Mouse (Mus musculus) kidney, adult 10 weeks (tissue): ENCODE data around the gene Ccdc6. TPM values are rescaled to one million over a fixed set of nuclear protein-coding genes. Genes with fewer than 3 reads are reported as not detected.

ENCODE experiments used
- polyA plus RNA-seq: library from polyadenylated mRNA; stranded (reverse); fragments of 350-450 nt; fragmentation: Illumina TruSeq; extraction: RNeasy Lipid Tissue Mini Kit (QIAGEN cat#74804); gene quantifications from one replicate; pipeline ENCODE4 v1.2.3, GENCODE M21; 2014; ENCODE audit warnings: low read depth, low replicate concordance

Gene Ccdc6
- 33.3 TPM for polyA plus RNA-seq

DNA sequence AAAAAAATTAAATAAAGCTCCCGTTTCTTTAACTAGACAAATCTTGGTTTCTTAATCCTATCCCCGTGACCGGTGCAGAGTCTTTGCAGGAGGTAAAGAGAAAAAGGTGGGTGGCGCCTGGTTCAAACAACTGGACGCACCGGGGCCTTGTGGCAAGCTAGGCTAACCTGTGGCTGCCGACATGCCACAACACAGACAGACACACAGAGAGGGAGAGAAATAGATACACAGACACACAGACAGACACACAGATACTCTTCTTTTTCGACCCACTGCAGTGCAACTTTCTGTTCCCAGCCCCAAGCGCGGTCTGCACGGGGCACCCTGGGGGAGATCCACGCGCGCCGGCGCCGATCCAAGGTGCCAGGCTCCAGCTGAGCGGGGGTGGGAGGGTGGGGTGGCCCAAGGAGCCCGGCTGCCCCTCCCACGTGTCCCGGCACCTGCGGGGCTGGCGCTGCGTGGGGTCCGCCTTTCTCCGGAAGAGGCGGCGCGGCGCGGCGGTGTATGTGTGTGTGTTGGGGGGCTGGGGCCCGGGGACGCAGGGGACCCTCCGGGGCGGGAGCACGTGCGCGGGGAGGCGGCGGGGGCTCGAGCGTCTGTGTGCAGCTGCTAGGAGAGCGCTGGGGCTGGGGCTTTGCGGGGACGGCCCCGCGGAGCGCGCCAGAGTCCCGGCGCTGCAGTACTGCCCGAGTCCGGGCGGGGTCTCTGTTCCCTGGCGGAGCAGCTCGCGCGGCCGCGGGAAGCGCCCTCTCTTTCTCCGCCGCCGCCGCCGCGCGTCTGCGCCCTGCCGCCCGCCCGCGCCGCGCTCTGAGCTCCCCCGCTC lies at the start of gene Ccdc6:
Gene Ccdc6, plus strand, starts transcription at position 756 of the 823 bp plus-strand sequence.

DNA sequence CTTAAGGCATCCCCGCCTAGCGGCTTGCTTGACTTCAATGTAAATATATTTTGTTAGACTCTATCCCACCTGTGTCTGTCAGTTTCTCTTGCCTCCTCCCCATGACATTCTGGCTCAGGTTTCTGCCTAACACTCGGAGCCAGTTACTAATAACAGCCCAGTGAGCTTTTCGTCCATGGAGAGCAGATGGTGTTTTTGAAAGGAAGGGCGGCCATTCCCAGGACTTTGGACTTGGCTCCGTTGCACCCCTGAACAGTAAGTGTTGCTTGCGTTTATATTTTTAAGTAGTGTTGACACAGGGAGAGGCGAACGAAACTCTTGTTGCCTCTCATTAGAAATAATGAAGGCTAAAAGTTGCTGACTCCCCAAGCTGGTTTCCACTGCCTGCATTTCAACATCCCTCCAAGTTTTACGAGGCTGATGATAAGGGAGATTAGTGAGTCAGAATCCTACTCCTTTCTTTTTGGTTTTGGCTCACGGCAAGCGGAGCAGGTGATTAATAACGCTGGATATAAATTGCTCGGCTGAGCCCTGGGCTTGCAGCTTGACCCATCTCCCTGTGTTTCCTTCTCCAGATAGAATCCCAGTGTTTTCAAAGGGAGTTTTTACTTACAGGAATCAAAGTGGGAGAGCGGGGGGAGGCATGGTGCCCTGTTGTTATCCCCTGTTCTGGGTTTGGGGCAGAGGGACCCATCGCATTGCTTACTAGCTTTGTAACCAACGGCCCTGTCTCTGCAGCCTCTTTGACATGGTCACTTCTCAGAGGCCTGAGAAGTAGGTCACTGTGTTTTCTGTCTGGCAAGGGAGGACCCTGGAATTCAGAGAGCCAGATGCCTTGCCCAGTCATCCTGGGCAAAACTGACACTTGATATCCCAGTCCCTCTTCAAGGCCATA lies 107.8 kb downstream of the Ccdc6 start, which contains the start of gene Mrln:
Gene Mrln, plus strand, starts transcription at position 160 of the 895 bp plus-strand sequence.

Other genes with a start within 250 kb of the Ccdc6 start
- gene Mrln, start 107.5 kb downstream of the Ccdc6 start, polyA plus RNA-seq: not detected
- 76.3 TPM for gene Slc16a9, start 148.0 kb downstream of the Ccdc6 start, polyA plus RNA-seq